Mouse (Mus musculus) heart, embryonic 14.5 days (tissue): ENCODE results near the gene Gon7. TPM values are rescaled to one million over a fixed set of nuclear protein-coding genes. Genes with fewer than 3 reads are reported as not detected.

Experiments
- ATAC-seq: fragments of 200-750 bp; cut with Nextera tagmentation; 2 replicates; pipeline ENCODE4 v1.8.0; 2017; ENCODE audit warnings: low read depth, moderate TSS enrichment; ENCODE audit not compliant: insufficient number of reproducible peaks, insufficient read depth, low FRiP score
- H3K27ac ChIP-seq, 2 experiments: fragments of 200-500 bp in 1 of 2; fragments of 300-500 bp in 1 of 2; sonication (generic) in 1 of 2; replicated peaks in 1 of 2; 2 replicates each; pipeline ENCODE4 v1.5.1; 2012 to 2014; ENCODE audit warnings: low read depth in 2 of 2, low read length in 2 of 2, control low read depth in 1 of 2, mild to moderate bottlenecking in 1 of 2, mixed read lengths in 1 of 2; ENCODE audit not compliant: control insufficient read depth in 1 of 2, insufficient read depth in 1 of 2
- H3K27me3 ChIP-seq: fragments of 300-500 bp; sonication (generic); 2 replicates; pipeline ENCODE4 v1.6.1; 2014; ENCODE audit warnings: mild to moderate bottlenecking, low read length, control low read depth; ENCODE audit not compliant: control insufficient read depth, insufficient read depth
- H3K36me3 ChIP-seq: fragments of 300-500 bp; sonication (generic); 2 replicates; pipeline ENCODE4 v1.6.1; 2014; ENCODE audit warnings: mild to moderate bottlenecking, control low read depth, low read length, mixed read lengths; ENCODE audit not compliant: control insufficient read depth, insufficient read depth
- H3K4me1 ChIP-seq, 2 experiments: fragments of 200-500 bp in 1 of 2; fragments of 300-500 bp in 1 of 2; sonication (generic) in 1 of 2; 2 replicates each; pipeline ENCODE4 v1.6.1; 2012 to 2014; ENCODE audit warnings: low read length in 2 of 2, control low read depth in 1 of 2, mixed read lengths in 1 of 2; ENCODE audit not compliant: control insufficient read depth in 2 of 2, insufficient read depth in 2 of 2
- H3K4me2 ChIP-seq: fragments of 300-500 bp; sonication (generic); 2 replicates; pipeline ENCODE4 v1.6.1; 2014; ENCODE audit warnings: mild to moderate bottlenecking, low read length
- H3K4me3 ChIP-seq, 2 experiments: fragments of 200-500 bp in 1 of 2; fragments of 300-500 bp in 1 of 2; sonication (generic) in 1 of 2; 2 replicates each; pipeline ENCODE4 v1.5.1; 2012 to 2014; ENCODE audit warnings: low read length in 2 of 2, mild to moderate bottlenecking in 2 of 2, control low read depth in 1 of 2, low read depth in 1 of 2, moderate library complexity in 1 of 2; ENCODE audit not compliant: control insufficient read depth in 1 of 2, insufficient read depth in 1 of 2
- H3K9ac ChIP-seq: fragments of 300-500 bp; sonication (generic); 2 replicates; pipeline ENCODE4 v1.6.1; 2014; ENCODE audit warnings: mild to moderate bottlenecking, low read length
- H3K9me3 ChIP-seq: fragments of 300-500 bp; sonication (generic); 2 replicates; pipeline ENCODE4 v1.6.1; 2016; ENCODE audit warnings: low read length, control low read depth; ENCODE audit not compliant: control insufficient read depth
- WGBS: fragments of 180-500 bp; shearing (Covaris S2); extraction: QIAGEN DNeasy Blood & Tissue Kit; methylation state at CpG from one replicate; pipeline ENCODE4 v1.1.7; 2014; 5-methylcytosine and 5-hydroxymethylcytosine counted together
- polyA plus RNA-seq: library from polyadenylated mRNA; unstranded; fragments of >200 nt; fragmentation: Nextera tagmentation; extraction: Ambion mirVana; gene quantifications from 2 replicates; pipeline ENCODE4 v1.2.1, GENCODE M21; 2014

Gon7 gene
- polyA plus RNA-seq, 1 experiment from 2014 or later = 26.5 TPM

- Histone ChIP-seq H3K9ac (peak within 1 kb of the TSS; percentile 92), H3K4me3 (peak within 1 kb of the TSS; percentile 73 to 87), H3K27me3 (no peaks in the 10 kb centered on the region), H3K27ac (peak within 1 kb of the TSS; percentile 88 to 89), H3K4me2 (peak within 1 kb of the TSS; percentile 93), H3K4me1 (peaks cover 8 to 16% of the 10 kb centered on the region in 2 experiments), H3K9me3 (no peaks in the 10 kb centered on the region), H3K36me3 (peaks cover 23% of the 10 kb centered on the region)
- no peak for ATAC-seq
- 0% methylated on average over 10 of the region's 10 CpGs for WGBS
These were observed 777 bp upstream of the Gon7 start, which contains the start of gene Gm20604 for GRCm38 (mm10) chr12:102758403-102758756. Gene Gm20604, minus strand, starts transcription at chr12:102758672.

GRCm38 (mm10) chr12:102757055-102757688 lies 431 bp downstream of the Gon7 start:
- Histone ChIP-seq H3K27ac (peak overlapping the region; percentile 88 to 89), H3K9me3 (no peaks in the 10 kb centered on the region), H3K4me3 (peak overlapping the region; percentile 73 to 87), H3K4me2 (peak overlapping the region; percentile 71), H3K4me1 (peaks cover 8 to 16% of the 10 kb centered on the region in 2 experiments), H3K36me3 (peaks cover 13% of the 10 kb centered on the region), H3K9ac (peak overlapping the region; percentile 92), H3K27me3 (no peaks in the 10 kb centered on the region)
- under 1% methylated on average over 46 of the region's 46 CpGs for WGBS
- peak; percentile 83 for ATAC-seq

- peak overlapping the region; percentile 92; the same call in 1 of the 2 replicates for H3K9ac ChIP-seq
These were observed 1.3 kb downstream of the Gon7 start for GRCm38 (mm10) chr12:102756304-102756703.

GRCm38 (mm10) chr12:102748256-102748655 lies 9.3 kb downstream of the Gon7 start:
- Histone ChIP-seq H3K27ac (no peak overlapping the region), H3K9me3 (no peaks in the 10 kb centered on the region), H3K4me2 (no peak overlapping the region), H3K4me1 (peaks cover 4 to 13% of the 10 kb centered on the region in 2 experiments; a peak in 2 of 4 replicates), H3K36me3 (peaks cover 20% of the 10 kb centered on the region), H3K4me3 (no peak overlapping the region), H3K9ac (no peak overlapping the region), H3K27me3 (no peaks in the 10 kb centered on the region)
- WGBS = 87% methylated on average over 3 of the region's 3 CpGs
- ATAC-seq = no peak

More at GRCm38 (mm10) chr12:102756304-102756703, 1.3 kb downstream of the Gon7 start:
- H3K4me3 ChIP-seq = peak overlapping the region; percentile 73 to 87
- H3K4me2 ChIP-seq = peak overlapping the region; percentile 71
- H3K36me3 ChIP-seq = 0 out of 2 replicates have a peak, but pooled peaks cover 5% of the 10 kb centered on the region
- peaks cover 8 to 18% of the 10 kb centered on the region in 2 experiments for H3K4me1 ChIP-seq
- no peak overlapping the region for H3K27ac ChIP-seq
- H3K27me3 ChIP-seq = no peaks in the 10 kb centered on the region
- 83% methylated on average over 7 of the region's 7 CpGs for WGBS
- no peaks in the 10 kb centered on the region for H3K9me3 ChIP-seq
- no peak for ATAC-seq

- Histone ChIP-seq H3K36me3 (peaks cover 27% of the 10 kb centered on the region), H3K9me3 (no peaks in the 10 kb centered on the region), H3K27me3 (no peaks in the 10 kb centered on the region), H3K4me1 (peaks cover 8 to 19% of the 10 kb centered on the region in 2 experiments; a peak in 3 of 4 replicates), H3K4me3 (peak overlapping the region in 1 of 2 experiments; percentile 85; a peak in 1 of 4 replicates), H3K27ac (no peak overlapping the region), H3K4me2 (peak overlapping the region; percentile 84), H3K9ac (peak overlapping the region; percentile 91)
- WGBS = 56% methylated on average over 6 of the region's 6 CpGs
- no peak for ATAC-seq
These were observed 12.8 kb downstream of the Gon7 start for GRCm38 (mm10) chr12:102744839-102745238.

GRCm38 (mm10) chr12:102743589-102744574 lies 13.7 kb downstream of the Gon7 start, which contains the start of the genes Moap1 and Tmem251:
Gene Moap1, minus strand, starts transcription at chr12:102743661.
Gene Tmem251, plus strand, starts transcription at chr12:102743762.
- Histone ChIP-seq H3K9me3 (no peaks in the 10 kb centered on the region), H3K27me3 (no peaks in the 10 kb centered on the region), H3K4me1 (peaks cover 8 to 19% of the 10 kb centered on the region in 2 experiments; a peak in 3 of 4 replicates), H3K4me2 (peak within 1 kb of the TSS; percentile 84), H3K27ac (peak within 1 kb of the TSS; percentile 92 to 97), H3K4me3 (peak within 1 kb of the TSS; percentile 85 to 94), H3K36me3 (peaks cover 22% of the 10 kb centered on the region), H3K9ac (peak within 1 kb of the TSS; percentile 91)
- under 1% methylated on average over 63 of the region's 63 CpGs for WGBS
- ATAC-seq = peak; percentile 95

- no peaks in the 10 kb centered on the region for H3K27me3 ChIP-seq
- H3K27ac ChIP-seq = peak overlapping the region; percentile 92 to 97
- H3K36me3 ChIP-seq = peaks cover 22% of the 10 kb centered on the region
- peak overlapping the region; percentile 91 for H3K9ac ChIP-seq
- peak overlapping the region; percentile 85 to 94 for H3K4me3 ChIP-seq
- ATAC-seq = peak; percentile 25; the same call in 1 of the 2 replicates
- peaks cover 8 to 19% of the 10 kb centered on the region in 2 experiments; a peak in 3 of 4 replicates for H3K4me1 ChIP-seq
- H3K4me2 ChIP-seq = peak overlapping the region; percentile 84
- under 1% methylated on average over 33 of the region's 33 CpGs for WGBS
- H3K9me3 ChIP-seq = no peaks in the 10 kb centered on the region
These were observed 14.5 kb downstream of the Gon7 start for GRCm38 (mm10) chr12:102743036-102743588.
